ENCODE assay signal across 8 mouse cellular contexts in the genomic region with DNA sequence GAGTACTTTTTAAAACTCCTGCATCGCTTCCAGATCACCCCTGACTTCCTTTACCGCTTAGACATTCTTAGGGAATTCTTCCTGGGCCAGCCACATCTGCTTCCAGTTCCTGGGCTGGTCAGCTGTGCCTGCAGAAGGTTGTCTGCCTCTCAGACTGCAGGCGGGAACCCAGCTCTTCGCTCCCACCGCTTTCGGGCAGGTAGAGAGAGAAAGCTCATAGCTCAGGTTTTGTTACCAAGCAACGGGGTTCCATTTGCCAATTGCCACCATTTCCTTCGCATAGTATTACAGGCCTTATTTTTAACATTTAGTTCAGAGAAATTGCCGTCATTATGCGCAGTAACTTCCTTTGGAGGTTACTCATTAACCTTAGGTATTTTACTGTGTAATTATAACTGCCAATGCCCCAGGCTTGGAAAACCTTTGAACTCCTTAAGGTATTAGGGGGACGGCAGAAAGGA. TPM values are rescaled to one million over a fixed set of nuclear protein-coding genes. Genes with fewer than 3 reads are reported as not detected.
DNase-seq lines count a peak whose midpoint lies in the region; ATAC-seq and TF ChIP-seq lines count a peak whose summit lies in the region.

No protein-coding gene starts in this region.

- no peaks in the 10 kb centered on the region for H3K9me3 ChIP-seq in heart, embryonic 11.5 days (replicated peaks; ENCODE audit: control insufficient read depth, low read length)
- H3K9me3 ChIP-seq in intestine, embryonic 16.5 days (ENCODE audit: control insufficient read depth, low read length) = no peaks in the 10 kb centered on the region
- no peaks in the 10 kb centered on the region for H3K9me3 ChIP-seq in liver, embryonic 14.5 days (ENCODE audit: control insufficient read depth, low read length)

- ATAC-seq in heart, embryonic 11.5 days (replicated peaks; ENCODE audit: insufficient number of reproducible peaks, low FRiP score, low TSS enrichment) = no peak
- peak; percentile 72 for ATAC-seq in intestine, embryonic 16.5 days
- no peak for ATAC-seq in liver, embryonic 14.5 days (ENCODE audit: insufficient read depth)

- no peak for TF ChIP-seq EP300 in liver, embryonic 14.5 days (IDR thresholded peaks at IDR 0.05; ENCODE audit: low read depth)

- no peak for TF ChIP-seq CTCF in liver, embryonic 14.5 days (IDR thresholded peaks at IDR 0.05; ENCODE audit: low read depth)
- TF ChIP-seq CTCF in olfactory bulb, adult 2 months (IDR thresholded peaks at IDR 0.05; ENCODE audit: insufficient read depth, low read depth, low read length) = no peak

- intact Hi-C loops in heart, postnatal 25 days (cut with DNase I) = no loop called here

- peak overlapping the region; percentile 76 for H3K4me2 ChIP-seq in heart, embryonic 11.5 days
- H3K4me2 ChIP-seq in intestine, embryonic 16.5 days (ENCODE audit: low read depth, low read length) = peak overlapping the region; percentile 68
- H3K4me2 ChIP-seq in liver, embryonic 14.5 days (ENCODE audit: low read depth) = peak overlapping the region; percentile 49

- no peak for TF ChIP-seq POLR2A in olfactory bulb, adult 2 months (IDR thresholded peaks at IDR 0.05; ENCODE audit: insufficient read depth, low read depth, low read length)

- no peak for DNase-seq in heart, postnatal 25 days (ENCODE audit: low spot score)
- peak; percentile 44 for DNase-seq in embryo, embryonic 9.5 days (ENCODE audit: extremely low spot score)
- DNase-seq in liver, embryonic 14.5 days (ENCODE audit: low read depth in 3 of 3, low spot score in 3 of 3) = no peak
- DNase-seq in thymus, postnatal 25 days = no peak
- no peak for DNase-seq in gastrocnemius, postnatal 25 days

- H3K4me3 ChIP-seq in heart, embryonic 11.5 days (ENCODE audit: low read depth, low read length) = peak overlapping the region; percentile 43
- H3K4me3 ChIP-seq in intestine, embryonic 16.5 days (ENCODE audit: low read length) = peak overlapping the region; percentile 45
- no peak overlapping the region for H3K4me3 ChIP-seq in liver, embryonic 14.5 days (ENCODE audit: insufficient read depth in 1 of 2, low read depth in 2 of 2, low read length in 2 of 2)
- peak overlapping the region; percentile 18 for H3K4me3 ChIP-seq in olfactory bulb, adult 2 months (ENCODE audit: insufficient read depth, low read depth, low read length)

- H3K27me3 ChIP-seq in heart, embryonic 11.5 days (ENCODE audit: control insufficient read depth, insufficient read depth, low read length) = peaks cover 38% of the 10 kb centered on the region
- H3K27me3 ChIP-seq in intestine, embryonic 16.5 days (replicated peaks; ENCODE audit: control insufficient read depth, insufficient read depth, low read length) = no peaks in the 10 kb centered on the region
- H3K27me3 ChIP-seq in liver, embryonic 14.5 days (ENCODE audit: control insufficient read depth, insufficient read depth, low read length) = peaks cover 22% of the 10 kb centered on the region

- no peaks in the 10 kb centered on the region for H3K36me3 ChIP-seq in heart, embryonic 11.5 days (ENCODE audit: control insufficient read depth, insufficient read depth, low read length)
- H3K36me3 ChIP-seq in intestine, embryonic 16.5 days (ENCODE audit: control insufficient read depth, insufficient read depth, low read length) = no peaks in the 10 kb centered on the region
- H3K36me3 ChIP-seq in liver, embryonic 14.5 days (replicated peaks; ENCODE audit: control insufficient read depth, insufficient read depth, low read depth) = no peaks in the 10 kb centered on the region

- 9% methylated on average over 11 of the region's 11 CpGs for WGBS in heart, embryonic 11.5 days (ENCODE audit: insufficient replicate concordance)
- 23% methylated on average over 11 of the region's 11 CpGs for WGBS in intestine, embryonic 16.5 days
- 13% methylated on average over 11 of the region's 11 CpGs for WGBS in liver, embryonic 14.5 days (ENCODE audit: insufficient replicate concordance)
- 42% methylated on average over 11 of the region's 11 CpGs for WGBS in olfactory bulb, adult 2 months

- H3K9ac ChIP-seq in heart, embryonic 11.5 days (ENCODE audit: low read depth, low read length) = peak overlapping the region; percentile 46; the same call in 1 of the 2 replicates
- peak overlapping the region; percentile 69 for H3K9ac ChIP-seq in intestine, embryonic 16.5 days (ENCODE audit: low read depth, low read length)
- H3K9ac ChIP-seq in liver, embryonic 14.5 days (replicated peaks) = no peak overlapping the region

- no peak overlapping the region for H3K27ac ChIP-seq in heart, embryonic 11.5 days (ENCODE audit: low read depth, low read length)
- H3K27ac ChIP-seq in intestine, embryonic 16.5 days (ENCODE audit: low read length) = peak overlapping the region; percentile 96
- no peak overlapping the region for H3K27ac ChIP-seq in liver, embryonic 14.5 days
- H3K27ac ChIP-seq in olfactory bulb, adult 2 months (ENCODE audit: insufficient read depth, low read depth, low read length) = peak overlapping the region; percentile 23; the same call in 1 of the 2 replicates

- 0 out of 2 replicates have a peak, but pooled peaks cover 7% of the 10 kb centered on the region for H3K4me1 ChIP-seq in heart, embryonic 11.5 days (ENCODE audit: control insufficient read depth, insufficient read depth, low read length)
- H3K4me1 ChIP-seq in intestine, embryonic 16.5 days (ENCODE audit: control insufficient read depth, insufficient read depth, low read length) = peaks cover 27% of the 10 kb centered on the region
- H3K4me1 ChIP-seq in liver, embryonic 14.5 days (replicated peaks; ENCODE audit: control insufficient read depth in 2 of 2, insufficient read depth in 2 of 2, low read length in 1 of 2) = peaks cover 0 to 13% of the 10 kb centered on the region in 2 experiments; a peak in 2 of 4 replicates
- H3K4me1 ChIP-seq in olfactory bulb, adult 2 months (ENCODE audit: control insufficient read depth, insufficient read depth, low read length) = peaks cover 22% of the 10 kb centered on the region

RNA-seq across cellular contexts. Expression of gene Gm5148, which starts 1.2 kb away (rescaled TPM):
- polyA plus RNA-seq in heart, embryonic 11.5 days (2014; fragmentation: Nextera tagmentation; extraction: Ambion mirVana) = 1.4 and 3.7 TPM in 2 replicates
- not detected for total RNA-seq in heart, postnatal 25 days (2021)
- polyA plus RNA-seq in intestine, embryonic 16.5 days (2015; fragmentation: Nextera tagmentation; extraction: Ambion mirVana) = 4.0 and 5.9 TPM in 2 replicates
- polyA plus RNA-seq in liver, embryonic 14.5 days (2012; rRNA removed) = 1.6 TPM in 2 replicates
- polyA plus RNA-seq in liver, embryonic 14.5 days (2014; fragmentation: Nextera tagmentation; extraction: Ambion mirVana) = 3.0 and 3.5 TPM in 2 replicates
- polyA plus RNA-seq in olfactory bulb, adult 2 months (2012; ENCODE audit: insufficient read depth, insufficient read length, low replicate concordance, missing spikeins) = not detected in 2 replicates
- total RNA-seq in gastrocnemius, postnatal 25 days (2021) = under 1 TPM in 1 of 2 experiments, not detected in 1; 0.18 TPM

Comparison
In these comparisons a context has a peak if more than half of its experiments do, and no peak if none do; other contexts are left out.
1. H3K27ac ChIP-seq: peak in intestine, embryonic 16.5 days (single experiment) and olfactory bulb, adult 2 months (single experiment); none in heart, embryonic 11.5 days (single experiment) and liver, embryonic 14.5 days (single experiment).
2. H3K4me3 ChIP-seq: peak in heart, embryonic 11.5 days (single experiment), intestine, embryonic 16.5 days (single experiment) and olfactory bulb, adult 2 months (single experiment); none in liver, embryonic 14.5 days (0 of 2).
3. Peak in every context shown above with its lines, with median percentiles within 50 percentile points of each other: H3K4me2 ChIP-seq.